Mouse (Mus musculus): Measurements from ENCODE around the gene Pbdc1. TPM values are rescaled to one million over a fixed set of nuclear protein-coding genes. Genes with fewer than 3 reads are reported as not detected.
"Not testable (repeated sequence)": the region's sequence is repeated elsewhere in the genome, so short reads cannot be mapped to it uniquely, and the experiment has no call there.

The Pbdc1 gene
- total RNA-seq (2021): 10 to 100 TPM; 18.5 to 19.0 TPM

GRCm38 (mm10) chrX:105079615-105080092, at the start of gene Pbdc1:
Gene Pbdc1, plus strand, starts transcription at chrX:105079756.
- DNase-seq (ENCODE audit: low spot score in 2 of 2): peak; percentile 85 to 94
- intact Hi-C loops (cut with DNase I): no loop called here

GRCm38 (mm10) chrX:105037666-105038065, 41.9 kb upstream of the Pbdc1 start:
- intact Hi-C loops (cut with DNase I): no loop called here
- no peak for DNase-seq (ENCODE audit: low spot score in 2 of 2)

- no peak for DNase-seq (ENCODE audit: low spot score in 2 of 2)
- intact Hi-C loops (cut with DNase I): no loop called here
Measured at GRCm38 (mm10) chrX:105064294-105064693, 15.3 kb upstream of the Pbdc1 start.

DNA sequence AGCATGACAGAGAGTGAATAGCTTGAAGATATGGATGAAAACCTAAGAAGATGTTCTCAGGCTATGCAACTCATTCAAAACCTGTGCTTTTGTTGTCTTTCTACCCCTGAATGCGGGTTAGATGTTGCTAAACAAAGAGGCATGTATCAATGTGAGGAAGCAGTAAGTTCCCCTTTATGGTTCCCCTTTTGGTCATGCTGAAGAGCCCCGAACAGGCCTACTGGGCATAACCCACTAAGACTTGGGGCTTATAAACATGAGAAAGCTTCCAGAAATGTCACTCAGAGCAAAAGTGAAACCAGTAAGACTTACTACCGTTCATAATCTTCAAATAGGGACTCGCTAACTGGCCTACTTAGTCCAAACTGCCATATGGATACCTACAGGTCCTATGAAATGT, 14.8 kb upstream of the Pbdc1 start:
- intact Hi-C loops (cut with DNase I): no loop called here
- DNase-seq (ENCODE audit: low spot score in 2 of 2): no peak

DNA sequence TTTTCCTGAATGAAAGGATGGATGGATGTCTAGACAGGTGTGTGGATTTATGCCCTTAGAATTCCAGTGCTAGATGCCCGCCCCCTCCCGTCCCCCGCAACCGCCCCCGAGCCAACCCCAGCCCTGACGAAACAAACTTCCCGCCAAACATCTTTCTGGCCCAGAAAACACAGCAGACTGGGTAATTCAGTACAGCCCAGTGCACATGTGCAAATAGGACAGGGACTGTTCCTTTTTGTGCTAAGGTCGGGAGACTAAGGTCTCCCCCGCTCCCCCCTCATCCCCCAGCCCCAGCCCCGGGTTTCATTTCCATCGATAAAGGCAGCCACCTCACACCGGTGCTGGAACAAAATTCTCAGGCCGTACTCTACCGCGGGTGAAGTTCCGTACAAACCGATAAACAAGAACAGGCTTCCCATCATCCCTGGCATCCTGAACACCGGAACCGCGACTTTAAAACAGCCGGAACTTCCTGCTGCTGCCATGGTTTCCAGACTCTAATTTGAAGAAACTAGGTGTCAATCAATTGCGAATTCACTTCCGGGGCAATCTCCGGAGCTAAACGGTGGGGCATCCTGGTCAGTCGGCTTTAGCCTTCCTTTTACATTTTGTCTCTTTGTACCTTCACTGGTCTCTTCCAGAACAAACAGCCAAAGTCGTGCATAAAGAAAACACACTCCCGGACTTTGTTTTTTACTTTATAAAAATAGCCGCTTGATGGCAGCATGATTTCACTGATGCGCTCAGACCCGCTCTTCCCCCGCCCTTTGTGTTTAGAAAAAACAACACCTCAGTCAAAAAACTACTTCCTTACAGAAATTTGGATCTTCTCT, 9.7 kb upstream of the Pbdc1 start:
- intact Hi-C loops (cut with DNase I): no loop called here
- peak; percentile 65 to 88 for DNase-seq (ENCODE audit: low spot score in 2 of 2)

GRCm38 (mm10) chrX:105079151-105079550, 405 bp upstream of the Pbdc1 start:
- intact Hi-C loops (cut with DNase I): no loop called here
- no peak for DNase-seq (ENCODE audit: low spot score in 2 of 2)

GRCm38 (mm10) chrX:105080096-105080495, 540 bp downstream of the Pbdc1 start:
- intact Hi-C loops (cut with DNase I): no loop called here
- no peak for DNase-seq (ENCODE audit: low spot score in 2 of 2)

DNA sequence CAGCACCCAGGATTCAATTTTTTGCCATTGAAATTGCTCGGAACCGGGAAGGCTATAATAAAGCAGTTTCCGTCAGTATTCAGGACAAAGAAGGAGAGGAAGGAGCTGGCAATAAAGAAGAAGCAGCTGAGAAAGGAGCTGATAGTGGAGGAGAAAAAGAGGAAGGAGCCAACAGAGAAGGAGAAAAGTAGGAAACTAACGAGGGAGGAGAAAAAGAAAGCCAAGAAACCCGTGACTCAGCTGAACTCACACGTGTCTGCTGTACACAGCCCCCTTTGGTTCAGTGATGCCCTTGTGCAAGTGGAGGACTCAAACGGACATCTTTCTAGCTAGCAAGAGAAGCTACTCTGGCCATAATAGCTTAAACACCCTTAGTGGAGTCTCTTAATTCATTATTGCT, 3.5 kb downstream of the Pbdc1 start:
- DNase-seq (ENCODE audit: low spot score in 2 of 2); intact Hi-C loops (cut with DNase I): not testable (repeated sequence)

GRCm38 (mm10) chrX:105104175-105104574, 24.6 kb downstream of the Pbdc1 start:
- DNase-seq (ENCODE audit: low spot score in 2 of 2): no peak
- intact Hi-C loops (cut with DNase I): no loop called here

DNA sequence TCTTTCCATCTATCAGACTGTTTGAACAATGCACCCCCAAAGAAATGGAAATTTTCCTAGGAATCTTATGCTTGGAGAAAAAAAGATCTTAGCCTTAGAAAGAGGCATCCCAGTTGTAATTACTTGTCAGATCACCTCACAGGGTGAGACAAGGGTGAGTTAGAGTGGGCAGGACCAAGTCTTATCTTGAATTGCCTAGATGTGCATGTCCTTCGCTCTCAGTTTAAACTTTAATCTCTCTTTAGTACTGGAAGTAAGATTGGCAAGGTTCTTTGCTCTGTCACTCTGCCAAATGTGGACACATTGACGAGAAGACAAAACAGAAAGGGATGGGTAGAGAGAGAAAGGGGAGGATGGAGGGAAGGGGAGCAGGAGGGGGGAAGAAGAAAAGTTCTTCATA, 35.4 kb downstream of the Pbdc1 start:
- intact Hi-C loops (cut with DNase I): no loop called here
- no peak for DNase-seq (ENCODE audit: low spot score in 2 of 2)

GRCm38 (mm10) chrX:105120275-105121226, 41.0 kb downstream of the Pbdc1 start, which contains the start of gene Magee1:
Gene Magee1, plus strand, starts transcription at chrX:105120378.
- intact Hi-C loops (cut with DNase I): no loop called here
- DNase-seq (ENCODE audit: low spot score in 2 of 2): peak; percentile 84 to 87

DNA sequence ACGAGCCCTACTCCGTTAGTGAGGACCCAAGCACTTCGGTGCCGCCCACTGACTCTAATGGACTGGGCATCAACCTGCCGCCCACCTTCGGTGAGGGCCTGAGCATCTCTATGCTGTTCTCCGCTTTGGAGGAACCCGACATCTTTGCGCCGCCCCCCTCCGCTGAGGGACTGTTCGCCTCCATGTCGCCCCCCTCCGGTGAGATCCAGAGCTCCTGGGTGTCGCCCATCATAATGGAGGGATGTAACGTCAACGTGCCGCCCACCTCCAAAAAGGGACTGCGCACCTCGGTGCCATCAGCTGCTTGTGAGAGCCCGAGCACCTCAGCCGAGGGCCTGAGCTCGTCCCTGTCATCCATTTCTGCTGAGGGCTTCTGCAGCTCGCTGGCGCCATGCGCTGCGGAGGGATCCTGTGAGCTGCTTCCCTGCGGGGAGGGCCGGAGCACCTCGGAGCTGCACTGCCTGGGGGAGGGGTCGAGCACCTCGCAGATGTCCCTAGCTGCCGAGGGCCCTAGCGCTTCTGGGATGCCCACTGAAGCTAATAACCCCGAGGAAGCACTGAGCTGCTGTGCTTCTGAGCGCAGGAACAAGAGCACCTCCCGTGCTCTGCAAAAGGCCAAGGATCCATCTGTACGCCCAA, 41.8 kb downstream of the Pbdc1 start:
- intact Hi-C loops (cut with DNase I): no loop called here
- DNase-seq (ENCODE audit: low spot score in 2 of 2): peak; percentile 61 to 75

DNA sequence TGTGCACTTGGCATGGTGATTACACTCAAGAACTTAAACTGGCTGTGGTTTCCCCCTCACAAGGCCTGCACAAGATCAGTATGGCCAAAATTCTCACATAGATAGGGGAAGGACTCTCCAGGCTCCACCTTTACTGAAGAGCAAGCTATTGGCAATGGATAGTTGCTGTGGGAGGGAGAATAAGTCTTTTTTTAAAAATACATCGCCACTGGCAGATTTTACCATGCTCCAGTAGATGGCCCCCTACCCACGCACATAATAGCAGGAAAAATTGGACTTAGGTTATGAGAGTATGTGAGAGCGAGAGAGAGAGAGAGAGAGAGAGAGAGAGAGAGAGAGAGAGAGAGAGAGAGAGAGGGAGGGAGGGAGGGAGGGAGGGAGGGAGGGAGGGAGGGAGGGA, 45.3 kb downstream of the Pbdc1 start:
- intact Hi-C loops (cut with DNase I): no loop called here

GRCm38 (mm10) chrX:105151872-105152461, 72.4 kb downstream of the Pbdc1 start:
- intact Hi-C loops (cut with DNase I): no loop called here
- peak in 1 of 2 experiments; percentile 4 for DNase-seq (ENCODE audit: low spot score in 2 of 2)

More for the DNA sequence above, 45.3 kb downstream of the Pbdc1 start:
- no peak for DNase-seq (ENCODE audit: low spot score in 2 of 2)

GRCm38 (mm10) chrX:105165007-105165406, 85.5 kb downstream of the Pbdc1 start:
- intact Hi-C loops (cut with DNase I); DNase-seq (ENCODE audit: low spot score in 2 of 2): not testable (repeated sequence)
